Mouse (Mus musculus): ENCODE results near the gene H2-DMb1.

- TF ChIP-seq CTCF (IDR thresholded peaks at IDR 0.05; ENCODE audit: low read depth) (peak; percentile 53; the same call in 1 of the 2 replicates), EP300 (IDR thresholded peaks at IDR 0.05; ENCODE audit: low read depth) (no peak)
Observed at GRCm38 (mm10) chr17:34177179-34177578, 24.3 kb downstream of the H2-DMb1 start.

All from liver, embryonic 14.5 days (tissue).